ENCODE assay signal across 8 mouse cellular contexts in the genomic region with DNA sequence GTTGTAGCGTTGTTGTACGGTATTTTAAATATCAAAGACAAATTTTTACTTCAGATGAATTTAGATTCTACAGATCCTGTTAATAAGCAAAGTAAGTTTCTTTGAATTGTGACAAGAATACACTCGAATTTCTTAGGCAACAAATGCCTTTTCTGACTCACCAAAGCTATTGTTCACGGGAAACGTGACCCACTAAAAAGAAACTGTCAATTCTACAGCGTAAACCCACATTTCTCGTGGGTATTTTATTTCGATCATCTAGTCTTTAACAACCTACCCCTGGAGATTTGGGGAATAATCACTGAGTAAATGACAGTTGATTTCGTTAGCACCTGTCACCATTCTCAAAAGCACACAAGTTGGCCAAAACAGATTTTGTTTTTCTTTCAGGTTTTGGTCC. TPM values are rescaled to one million over a fixed set of nuclear protein-coding genes. Genes with fewer than 3 reads are reported as not detected.
DNase-seq lines count a peak whose midpoint lies in the region; ATAC-seq and TF ChIP-seq lines count a peak whose summit lies in the region.

No protein-coding gene starts in this region.

- peak overlapping the region; percentile 95 for H3K4me3 ChIP-seq in lung, embryonic 14.5 days (ENCODE audit: low read depth, low read length)
- peak overlapping the region; percentile 80 for H3K4me3 ChIP-seq in embryonic facial prominence, embryonic 12.5 days
- peak overlapping the region; percentile 94 for H3K4me3 ChIP-seq in intestine, embryonic 15.5 days (replicated peaks)
- H3K4me3 ChIP-seq in neural tube, embryonic 13.5 days, result peak overlapping the region; percentile 98

- H3K27ac ChIP-seq in lung, embryonic 14.5 days (ENCODE audit: low read depth), result peak overlapping the region; percentile 100; the same call in 1 of the 2 replicates
- H3K27ac ChIP-seq in embryonic facial prominence, embryonic 12.5 days, result no peak overlapping the region
- no peak overlapping the region for H3K27ac ChIP-seq in intestine, embryonic 15.5 days
- peak overlapping the region; percentile 99 for H3K27ac ChIP-seq in neural tube, embryonic 13.5 days (replicated peaks)

- no peak for DNase-seq in lung, embryonic 14.5 days
- no peak for DNase-seq in lung, adult 18-20 months
- no peak for DNase-seq in ovary, postnatal 36 days (ENCODE audit: low spot score)
- no peak for DNase-seq in cerebellum, adult 9-11 months
- DNase-seq in kidney, postnatal 36 days, result no peak

- peak overlapping the region; percentile 82 for H3K4me2 ChIP-seq in lung, embryonic 14.5 days
- peak overlapping the region; percentile 72 for H3K4me2 ChIP-seq in embryonic facial prominence, embryonic 12.5 days (replicated peaks)
- peak overlapping the region; percentile 62 for H3K4me2 ChIP-seq in intestine, embryonic 15.5 days (replicated peaks)
- peak overlapping the region; percentile 83 for H3K4me2 ChIP-seq in neural tube, embryonic 13.5 days

- ATAC-seq in lung, embryonic 14.5 days (ENCODE audit: insufficient read depth), result no peak
- no peak for ATAC-seq in embryonic facial prominence, embryonic 12.5 days (ENCODE audit: insufficient number of reproducible peaks, insufficient read depth, low FRiP score, low TSS enrichment)
- ATAC-seq in intestine, embryonic 15.5 days, result no peak
- ATAC-seq in neural tube, embryonic 13.5 days (ENCODE audit: low read depth), result no peak

- H3K27me3 ChIP-seq in lung, embryonic 14.5 days (ENCODE audit: insufficient read depth, low read length), result no peaks in the 10 kb centered on the region
- H3K27me3 ChIP-seq in embryonic facial prominence, embryonic 12.5 days, result no peaks in the 10 kb centered on the region
- no peaks in the 10 kb centered on the region for H3K27me3 ChIP-seq in intestine, embryonic 15.5 days (replicated peaks)
- H3K27me3 ChIP-seq in neural tube, embryonic 13.5 days, result no peaks in the 10 kb centered on the region

- 4% methylated on average over 9 of the region's 9 CpGs for WGBS in lung, embryonic 14.5 days
- WGBS in embryonic facial prominence, embryonic 12.5 days, result 14% methylated on average over 9 of the region's 9 CpGs
- WGBS in intestine, embryonic 15.5 days, result 11% methylated on average over 9 of the region's 9 CpGs
- 7% methylated on average over 9 of the region's 9 CpGs for WGBS in neural tube, embryonic 13.5 days

- TF ChIP-seq CTCF in lung, embryonic 14.5 days (IDR thresholded peaks at IDR 0.05; ENCODE audit: low read depth), result no peak

- H3K9me3 ChIP-seq in lung, embryonic 14.5 days (ENCODE audit: low read depth, low read length), result no peaks in the 10 kb centered on the region
- H3K9me3 ChIP-seq in embryonic facial prominence, embryonic 12.5 days, result no peaks in the 10 kb centered on the region
- no peaks in the 10 kb centered on the region for H3K9me3 ChIP-seq in intestine, embryonic 15.5 days
- no peaks in the 10 kb centered on the region for H3K9me3 ChIP-seq in neural tube, embryonic 13.5 days

- H3K4me1 ChIP-seq in lung, embryonic 14.5 days (ENCODE audit: insufficient read depth), result no peaks in the 10 kb centered on the region
- H3K4me1 ChIP-seq in embryonic facial prominence, embryonic 12.5 days, result peaks cover 12% of the 10 kb centered on the region; the same call in 1 of the 2 replicates
- H3K4me1 ChIP-seq in intestine, embryonic 15.5 days (replicated peaks), result 0 out of 2 replicates have a peak, but pooled peaks cover 2% of the 10 kb centered on the region
- H3K4me1 ChIP-seq in neural tube, embryonic 13.5 days (replicated peaks), result peaks cover 43% of the 10 kb centered on the region

- peak overlapping the region; percentile 99 for H3K9ac ChIP-seq in lung, embryonic 14.5 days
- peak overlapping the region; percentile 96 for H3K9ac ChIP-seq in embryonic facial prominence, embryonic 12.5 days
- peak overlapping the region; percentile 94 for H3K9ac ChIP-seq in intestine, embryonic 15.5 days
- peak overlapping the region; percentile 98 for H3K9ac ChIP-seq in neural tube, embryonic 13.5 days

- H3K36me3 ChIP-seq in lung, embryonic 14.5 days (ENCODE audit: insufficient read depth), result no peaks in the 10 kb centered on the region
- H3K36me3 ChIP-seq in embryonic facial prominence, embryonic 12.5 days, result no peaks in the 10 kb centered on the region
- no peaks in the 10 kb centered on the region for H3K36me3 ChIP-seq in intestine, embryonic 15.5 days
- H3K36me3 ChIP-seq in neural tube, embryonic 13.5 days, result no peaks in the 10 kb centered on the region

RNA-seq across cellular contexts. Expression of a gene that starts 1.6 kb away (rescaled TPM):
- polyA plus RNA-seq in lung, embryonic 14.5 days (2014; fragmentation: Nextera tagmentation; extraction: Ambion mirVana), result 102 TPM in 2 replicates
- 159 and 162 TPM in 2 replicates for polyA plus RNA-seq in embryonic facial prominence, embryonic 12.5 days (2016; fragmentation: Nextera tagmentation; extraction: Ambion mirVana)
- 66.6 and 77.2 TPM in 2 replicates for polyA plus RNA-seq in intestine, embryonic 15.5 days (2015; fragmentation: Nextera tagmentation; extraction: Ambion mirVana)
- 90.3 and 102 TPM in 2 replicates for polyA plus RNA-seq in neural tube, embryonic 13.5 days (2015; fragmentation: Nextera tagmentation; extraction: Ambion mirVana)

Comparison
In these comparisons a context has a peak if more than half of its experiments do, and no peak if none do; other contexts are left out.
1. H3K27ac ChIP-seq: peak in lung, embryonic 14.5 days (single experiment) and neural tube, embryonic 13.5 days (single experiment); none in embryonic facial prominence, embryonic 12.5 days (single experiment) and intestine, embryonic 15.5 days (single experiment).
2. Peak in every context shown above with its lines, with median percentiles within 50 percentile points of each other: H3K4me2 ChIP-seq, H3K4me3 ChIP-seq and H3K9ac ChIP-seq.